Mouse (Mus musculus): ENCODE measurements around the gene Fam241a.

Fam241a gene

DNA sequence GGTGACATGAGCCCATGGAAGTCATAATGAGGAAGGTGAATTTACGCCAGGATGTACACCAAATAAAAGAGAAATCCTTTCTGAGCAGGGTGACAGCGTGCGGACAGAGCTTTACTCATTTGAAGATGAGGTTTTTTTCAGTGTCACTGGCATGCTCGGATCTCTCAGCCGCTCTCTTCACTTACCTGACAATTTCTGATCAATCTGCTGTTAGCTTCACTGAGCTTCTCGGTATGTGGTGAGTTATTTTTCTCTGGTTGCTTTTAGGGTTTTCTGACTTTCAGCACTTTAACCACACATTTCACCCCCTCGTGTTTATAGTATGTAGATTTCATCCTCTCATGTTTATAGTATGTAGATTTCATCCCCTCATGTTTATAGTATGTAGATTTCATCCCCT is 21.1 kb downstream of the Fam241a start:
- DNase-seq (ENCODE audit: low spot score), result no peak

- DNase-seq (ENCODE audit: low spot score), result no peak
These were observed 21.8 kb downstream of the Fam241a start for GRCm38 (mm10) chr3:127874254-127874883.

GRCm38 (mm10) chr3:127871575-127871974 is 24.5 kb downstream of the Fam241a start:
- no peak for DNase-seq (ENCODE audit: low spot score)

DNA sequence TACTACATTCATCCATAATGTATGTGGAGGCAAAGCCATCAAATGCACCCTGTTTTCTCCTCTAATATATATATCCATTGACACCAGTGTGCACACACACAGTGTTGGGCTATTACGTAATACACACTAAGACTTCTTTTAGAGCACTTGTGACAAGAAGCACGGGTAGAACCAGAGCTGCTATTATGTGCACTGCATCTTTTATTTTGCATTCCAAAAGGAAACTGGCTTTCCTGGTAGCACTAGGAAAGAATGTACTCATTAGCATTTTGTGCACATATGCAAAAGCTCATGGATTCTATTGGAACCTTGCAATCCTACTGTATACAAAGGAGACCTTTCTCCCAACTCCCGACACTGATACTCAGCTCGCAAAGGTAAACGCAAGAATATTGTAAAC is 27.2 kb downstream of the Fam241a start:
- DNase-seq (ENCODE audit: low spot score), result no peak

GRCm38 (mm10) chr3:127868046-127868758 is 27.9 kb downstream of the Fam241a start:
- DNase-seq (ENCODE audit: low spot score), result no peak

DNA sequence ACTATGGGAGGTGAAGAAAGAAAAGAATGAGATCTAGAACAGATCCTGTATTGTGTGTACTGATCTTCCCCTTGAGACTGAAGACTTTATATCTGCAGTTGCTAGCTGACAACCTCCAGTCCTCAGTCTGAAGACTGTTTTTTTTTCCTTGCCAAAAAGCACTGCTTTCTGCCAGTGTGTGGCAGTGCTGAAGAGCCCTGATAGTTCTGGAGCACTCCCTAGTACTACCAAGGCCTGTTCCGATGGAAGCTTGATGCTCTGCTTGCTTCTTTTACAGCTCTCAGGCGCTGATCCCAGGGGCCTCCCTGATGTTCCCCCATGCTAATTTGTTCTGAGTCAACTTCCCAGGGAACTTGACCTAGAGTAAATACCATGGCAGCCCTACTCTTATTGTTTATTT is 31.9 kb downstream of the Fam241a start:
- DNase-seq (ENCODE audit: low spot score), result no peak

DNA sequence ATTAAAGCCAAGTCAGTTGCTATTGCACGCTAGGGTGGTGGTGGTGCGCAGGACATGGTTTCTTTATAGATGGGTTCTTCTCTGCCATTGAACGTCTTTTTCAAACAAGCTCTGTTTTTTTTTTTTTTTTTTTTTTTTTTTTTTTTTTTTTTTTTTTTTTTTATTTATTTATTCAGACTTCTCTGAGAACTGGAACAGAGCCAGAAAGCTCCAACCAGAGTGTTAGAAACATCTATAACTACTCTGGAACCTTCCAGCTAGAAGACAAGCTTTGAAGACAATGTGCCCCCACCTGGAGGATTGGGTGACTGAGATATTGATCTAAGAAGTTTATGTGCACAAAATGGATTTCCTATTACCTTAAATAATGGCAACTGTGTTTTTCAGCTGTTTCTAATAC is 32.6 kb downstream of the Fam241a start:
- DNase-seq (ENCODE audit: low spot score), result no peak

DNA sequence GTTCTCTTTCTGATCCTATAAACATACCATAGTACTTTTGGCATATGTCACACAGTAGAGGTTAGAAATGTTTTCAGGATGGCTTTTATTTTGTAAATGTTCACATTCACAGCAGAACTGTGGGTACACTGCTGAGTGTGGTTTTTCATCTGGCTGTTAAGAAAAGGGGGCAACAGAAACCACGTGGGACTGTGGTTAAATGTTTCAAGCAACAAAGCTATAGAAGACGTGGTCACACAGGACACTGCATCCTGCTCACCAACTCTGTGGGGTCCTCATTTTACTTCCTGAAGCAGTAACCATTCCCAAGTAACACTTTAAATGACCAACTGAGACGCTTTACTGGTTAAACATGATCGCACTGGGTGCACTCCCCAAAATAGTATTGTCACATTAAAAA is 33.6 kb downstream of the Fam241a start:
- no peak for DNase-seq (ENCODE audit: low spot score)

DNA sequence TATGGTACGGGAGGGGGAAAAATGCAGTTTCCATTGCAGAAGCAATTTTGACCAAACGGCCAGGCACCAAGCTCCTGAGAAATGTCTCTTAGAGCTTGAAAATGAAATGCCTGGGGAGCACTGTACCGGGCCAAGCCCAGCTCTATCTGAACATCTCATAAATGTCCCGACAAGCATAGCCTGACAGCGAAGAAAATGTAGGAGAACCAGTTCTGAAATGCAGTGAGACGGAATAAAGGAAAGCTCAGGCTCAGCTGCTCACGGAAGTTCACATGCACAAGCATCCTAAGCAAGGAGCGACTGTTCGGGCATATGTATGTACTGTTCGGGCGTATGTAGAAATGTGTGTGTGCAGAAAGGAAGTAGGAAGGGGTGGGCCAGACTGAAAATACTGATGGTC is 34.8 kb downstream of the Fam241a start:
- DNase-seq (ENCODE audit: low spot score), result no peak

DNA sequence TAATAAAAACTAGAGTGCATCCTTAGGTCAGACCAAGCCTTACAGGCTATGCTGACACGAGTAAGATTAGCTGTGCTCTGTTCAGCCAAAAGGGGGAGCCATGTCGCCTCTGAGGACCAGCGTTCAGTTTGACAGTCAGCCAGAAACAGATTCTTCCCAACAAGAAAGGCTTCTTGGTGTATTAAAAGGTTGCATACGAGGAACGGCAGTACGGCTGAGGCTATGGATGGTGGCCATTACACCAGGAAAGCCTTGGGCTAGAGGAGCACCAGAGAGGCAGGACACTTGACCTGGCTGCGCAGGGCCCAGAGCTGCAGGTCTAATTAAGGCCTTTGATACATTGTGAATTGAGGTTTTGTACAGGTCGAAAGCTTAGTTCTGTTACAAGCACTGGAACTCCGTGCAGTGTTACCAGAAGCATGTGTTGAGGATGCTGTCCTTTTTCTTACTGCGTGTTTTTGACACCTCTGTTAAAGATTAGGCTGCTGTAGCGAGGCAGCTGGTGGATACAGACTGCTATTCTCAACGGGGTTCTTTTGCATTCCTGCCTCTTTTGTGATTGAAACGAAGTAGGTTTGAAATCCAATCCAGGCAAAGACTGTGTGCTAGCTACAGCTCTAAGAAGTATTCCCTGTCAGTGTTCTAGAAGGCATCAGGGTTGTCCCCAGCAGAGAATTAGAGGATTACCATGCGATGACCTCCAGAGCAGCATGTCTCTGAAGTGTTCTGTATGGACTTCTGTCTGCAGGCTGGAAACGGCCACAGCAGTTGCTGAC is 42.5 kb downstream of the Fam241a start:
- peak; percentile 14 for DNase-seq (ENCODE audit: low spot score)

GRCm38 (mm10) chr3:127852722-127853121 is 43.4 kb downstream of the Fam241a start:
- no peak for DNase-seq (ENCODE audit: low spot score)

DNA sequence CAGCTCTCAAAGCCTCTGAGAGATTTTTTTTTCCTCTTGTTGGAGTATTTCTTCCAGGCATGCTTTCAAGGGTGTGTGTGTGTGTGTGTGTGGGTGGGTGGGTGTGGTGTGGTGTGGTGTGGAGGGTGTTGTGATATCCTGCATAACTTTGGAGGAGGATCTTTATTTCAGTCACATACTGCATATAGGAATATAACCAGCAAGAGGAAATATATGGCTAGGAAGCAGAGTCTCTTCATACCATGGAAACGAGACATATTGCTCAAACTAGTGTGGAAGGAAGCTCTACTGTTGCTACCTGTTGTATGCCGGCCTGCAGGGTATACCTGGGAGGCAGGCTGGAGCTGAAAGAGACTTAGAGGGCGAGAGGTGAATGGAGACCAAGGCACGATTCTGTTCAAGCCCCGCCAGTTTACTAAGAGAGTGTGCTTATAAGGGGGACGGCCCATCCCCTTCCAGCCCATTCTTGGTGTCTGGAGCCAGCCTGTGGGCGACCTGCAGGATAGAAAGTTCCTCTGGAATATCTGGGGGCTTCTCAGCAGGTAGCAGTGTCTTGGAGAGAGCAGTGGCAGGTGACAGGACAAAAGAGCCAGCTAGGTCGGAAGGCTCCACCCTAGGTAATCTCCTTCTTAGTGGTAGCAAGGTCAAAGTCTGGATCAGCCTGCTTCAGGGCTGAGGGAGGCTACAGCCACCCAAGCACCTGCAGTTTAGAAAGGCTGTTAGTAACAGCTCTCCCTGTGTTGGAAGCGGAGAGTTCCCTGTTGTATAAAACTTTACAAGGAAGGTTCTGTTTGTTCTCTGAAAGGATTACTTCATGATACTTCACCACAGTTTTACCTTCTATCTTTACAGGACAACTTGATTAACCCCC is 45.1 kb downstream of the Fam241a start:
- DNase-seq (ENCODE audit: low spot score), result no peak

- no peak for DNase-seq (ENCODE audit: low spot score)
These were observed 46.2 kb downstream of the Fam241a start for GRCm38 (mm10) chr3:127849922-127850321.

- DNase-seq (ENCODE audit: low spot score), result no peak
These were observed 47.9 kb downstream of the Fam241a start for GRCm38 (mm10) chr3:127848088-127848808.

DNA sequence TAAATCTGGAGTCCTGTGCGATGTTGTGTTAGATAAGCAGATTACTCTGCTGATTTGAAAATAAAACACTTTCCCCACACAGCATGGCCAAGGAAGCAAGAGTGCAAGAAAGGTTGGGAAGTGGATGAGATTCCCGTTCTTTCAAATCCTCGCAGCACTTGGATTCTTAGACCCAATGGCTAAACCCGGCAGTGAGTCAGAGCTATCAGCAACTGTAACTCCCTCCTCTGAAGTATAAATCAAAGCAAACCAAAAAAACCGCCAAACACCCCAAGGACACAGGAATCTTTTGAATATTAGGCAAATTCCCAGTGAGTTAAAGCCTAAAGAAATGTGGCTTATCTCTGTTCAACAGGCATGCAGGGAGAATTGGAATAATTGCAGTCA is 52.2 kb downstream of the Fam241a start:
- DNase-seq (ENCODE audit: low spot score), result no peak

DNA sequence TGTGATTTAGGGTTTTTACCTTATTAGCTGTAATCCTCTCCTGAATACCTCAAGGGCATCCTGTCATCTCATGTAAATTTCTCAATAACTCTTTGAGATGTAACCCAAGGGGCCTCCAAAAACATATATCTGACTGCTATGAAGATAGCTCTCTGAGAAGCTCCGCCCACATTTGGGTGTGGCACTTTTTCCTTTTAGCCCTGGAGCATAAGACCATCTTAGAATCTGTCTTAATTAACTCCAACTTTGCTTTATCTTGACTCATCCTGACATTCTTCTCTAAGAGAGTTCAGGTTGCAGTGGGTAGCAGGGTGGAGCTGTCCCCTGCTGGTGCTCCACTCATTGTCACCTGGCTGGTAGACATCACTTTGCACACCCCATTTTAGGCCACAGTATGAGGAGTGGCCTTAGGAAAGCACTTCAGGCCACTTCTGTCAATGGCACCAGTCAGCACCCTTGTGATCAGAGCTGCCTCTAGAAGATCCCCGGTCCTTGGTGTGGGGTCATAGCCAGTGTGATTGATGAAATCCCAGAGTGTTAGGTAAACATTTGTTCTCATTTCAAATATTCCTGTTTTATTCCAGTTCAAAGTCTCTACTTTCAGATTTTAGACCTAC is 52.7 kb downstream of the Fam241a start:
- DNase-seq (ENCODE audit: low spot score), result no peak

DNA sequence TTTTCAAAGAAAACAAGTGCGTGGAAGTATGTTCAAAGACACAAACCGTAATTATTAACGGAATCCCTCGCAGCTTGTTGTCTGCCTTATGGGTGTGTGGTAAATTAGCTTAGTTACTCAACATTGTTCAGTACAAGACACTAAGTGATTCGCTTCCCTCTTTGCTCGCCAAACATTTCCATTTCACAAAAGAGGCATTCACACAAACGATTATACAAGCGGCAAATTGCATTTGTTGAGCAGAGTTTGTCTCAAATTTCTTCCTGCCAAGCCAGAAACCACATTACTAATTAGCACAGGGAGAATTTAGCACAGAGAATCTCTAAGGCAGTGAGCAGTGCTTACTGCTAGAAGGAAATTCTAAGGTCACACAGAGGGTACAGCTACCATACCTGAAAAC is 54.2 kb downstream of the Fam241a start:
- DNase-seq (ENCODE audit: low spot score), result no peak

DNA sequence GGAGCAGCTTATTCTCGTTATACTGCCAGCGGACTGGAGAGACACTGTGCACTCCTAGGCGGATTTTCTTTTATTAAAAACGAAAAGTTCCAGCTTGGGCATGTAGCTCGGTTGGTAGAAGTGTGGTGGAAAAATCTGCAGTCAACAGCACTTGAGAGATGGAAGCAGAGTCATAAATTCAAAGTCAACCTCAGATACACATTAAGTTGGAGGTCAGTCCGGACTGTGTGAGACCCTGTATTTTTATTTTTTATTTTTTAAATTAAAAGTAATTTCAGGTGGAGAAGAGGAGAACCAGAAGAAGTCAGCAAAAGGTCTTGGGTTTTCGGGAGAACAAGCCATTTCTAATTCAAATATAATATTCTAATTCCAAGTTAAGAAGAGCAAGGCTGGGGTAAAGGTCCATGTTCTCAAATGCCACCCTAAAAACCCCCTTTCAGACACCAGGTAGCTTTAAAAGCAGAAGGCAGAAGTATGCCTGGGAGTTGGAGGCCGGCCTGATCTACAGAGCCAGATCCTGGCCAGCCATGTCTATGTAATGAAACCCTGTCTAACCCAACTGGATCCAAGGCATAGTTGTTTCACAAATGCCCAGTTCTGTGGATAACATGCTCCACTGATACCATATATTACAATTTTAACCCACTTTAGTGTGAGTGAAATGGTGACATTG is 58.0 kb downstream of the Fam241a start:
- no peak for DNase-seq (ENCODE audit: low spot score)

DNA sequence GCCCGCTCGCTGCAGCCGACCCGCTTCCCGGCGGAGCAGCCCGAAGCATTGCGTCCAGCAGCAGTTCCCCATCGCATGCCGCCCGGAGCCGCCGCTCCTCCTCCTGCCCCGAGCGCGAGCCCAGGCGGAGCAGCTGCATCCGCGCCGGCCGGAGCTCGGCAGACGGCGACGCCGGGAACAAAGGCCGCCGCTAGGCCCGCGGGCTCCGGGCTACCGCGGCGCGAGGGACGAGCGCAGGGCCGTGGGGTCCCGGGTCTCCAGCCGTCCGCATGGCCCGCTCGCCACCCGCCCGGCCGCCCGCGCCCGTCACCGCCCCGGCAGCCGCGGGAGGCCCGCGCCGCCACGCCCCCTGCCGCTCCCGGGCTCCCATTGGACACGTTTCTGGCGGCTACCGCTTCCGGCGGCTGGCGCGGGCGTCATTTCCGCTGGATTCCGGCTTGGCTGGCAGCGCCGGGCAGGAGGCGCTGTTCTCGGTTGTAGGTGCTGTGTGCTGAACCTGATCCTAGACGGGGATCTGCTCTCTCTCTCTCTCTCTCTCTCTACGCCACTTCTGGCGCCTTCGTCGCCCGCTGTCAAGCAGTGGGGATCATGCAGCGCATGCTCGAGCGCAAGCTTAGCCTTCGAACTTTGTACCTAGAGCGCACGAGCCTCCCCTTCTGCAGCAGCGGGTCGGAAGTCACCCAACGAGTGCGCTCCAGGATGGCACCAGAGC is 58.8 kb downstream of the Fam241a start, which contains the start of gene Ap1ar:
Ap1ar (minus strand) TSS at position 370 of the 712 bp plus-strand sequence.
- DNase-seq (ENCODE audit: low spot score), result peak; percentile 90

DNA sequence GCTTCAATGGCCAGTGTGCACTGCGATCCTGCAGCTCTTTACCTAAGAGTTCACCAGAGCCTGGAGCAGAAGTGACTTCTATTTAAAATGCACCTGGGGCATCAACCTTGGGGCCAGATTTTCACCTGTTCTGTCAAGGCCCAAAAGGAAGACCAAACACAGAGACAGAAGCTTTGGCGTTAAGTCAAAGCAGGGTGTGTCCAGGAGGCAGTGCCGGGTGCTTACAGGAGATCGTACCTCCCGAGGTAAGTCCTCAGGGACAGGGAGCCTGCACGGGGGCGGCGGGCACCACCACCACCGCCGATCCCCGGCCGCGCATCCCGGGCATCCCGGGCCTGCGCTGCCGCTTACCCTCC is 59.3 kb downstream of the Fam241a start:
- DNase-seq (ENCODE audit: low spot score), result no peak

Data from ovary, postnatal 10 days (tissue).